Mouse (Mus musculus) embryonic facial prominence, embryonic 14.5 days (tissue): ENCODE measurements around the gene Aplp2. TPM values are rescaled to one million over a fixed set of nuclear protein-coding genes. Genes with fewer than 3 reads are reported as not detected.

Experiments used
- ATAC-seq: fragments of 200-750 bp; cut with Nextera tagmentation; 2 replicates; pipeline ENCODE4 v1.8.0; 2017; ENCODE audit warnings: low read depth, moderate number of reproducible peaks, moderate TSS enrichment
- DNase-seq: peaks from one replicate; pipeline ENCODE4 v3.0.0-alpha.2; 2015; ENCODE audit warnings: low spot score
- H3K27ac ChIP-seq: fragments of 300-500 bp; sonication (generic); replicated peaks from 2 replicates; pipeline ENCODE4 v1.5.1; 2014; ENCODE audit warnings: low read depth, mild to moderate bottlenecking, low read length, moderate library complexity
- H3K27me3 ChIP-seq: fragments of 300-500 bp; sonication (generic); replicated peaks from 2 replicates; pipeline ENCODE4 v1.6.1; 2014; ENCODE audit warnings: low read length; ENCODE audit not compliant: control insufficient read depth, insufficient read depth
- H3K36me3 ChIP-seq: fragments of 300-500 bp; sonication (generic); 2 replicates; pipeline ENCODE4 v1.6.1; 2014; ENCODE audit warnings: low read length, mixed read lengths; ENCODE audit not compliant: control insufficient read depth, insufficient read depth
- H3K4me1 ChIP-seq: fragments of 300-500 bp; sonication (generic); 2 replicates; pipeline ENCODE4 v1.6.1; 2014; ENCODE audit warnings: antibody characterized with exemption, low read length; ENCODE audit not compliant: control insufficient read depth, insufficient read depth
- H3K4me2 ChIP-seq: fragments of 300-500 bp; sonication (generic); 2 replicates; pipeline ENCODE4 v1.6.1; 2014; ENCODE audit warnings: low read depth, mild to moderate bottlenecking, low read length, moderate library complexity, mixed read lengths
- H3K4me3 ChIP-seq: fragments of 300-500 bp; sonication (generic); 2 replicates; pipeline ENCODE4 v1.5.1; 2014; ENCODE audit warnings: low read depth, mild to moderate bottlenecking, low read length
- H3K9ac ChIP-seq: fragments of 300-500 bp; sonication (generic); 2 replicates; pipeline ENCODE4 v1.6.1; 2014; ENCODE audit warnings: low read depth, mild to moderate bottlenecking, low read length, moderate library complexity, mixed read lengths
- H3K9me3 ChIP-seq: fragments of 300-500 bp; sonication (generic); 2 replicates; pipeline ENCODE4 v1.6.1; 2016; ENCODE audit warnings: low read length; ENCODE audit not compliant: control insufficient read depth
- WGBS: fragments of 180-500 bp; shearing (Covaris S2); extraction: QIAGEN DNeasy Blood & Tissue Kit; methylation state at CpG from one replicate; pipeline ENCODE4 v1.1.7; 2014; 5-methylcytosine and 5-hydroxymethylcytosine counted together
- polyA plus RNA-seq: library from polyadenylated mRNA; unstranded; fragments of >200 nt; fragmentation: Nextera tagmentation; extraction: Ambion mirVana; gene quantifications from 2 replicates; pipeline ENCODE4 v1.2.1, GENCODE M21; 2014

The Aplp2 gene
- polyA plus RNA-seq, 1 experiment from 2014 or later: 277 TPM

DNA sequence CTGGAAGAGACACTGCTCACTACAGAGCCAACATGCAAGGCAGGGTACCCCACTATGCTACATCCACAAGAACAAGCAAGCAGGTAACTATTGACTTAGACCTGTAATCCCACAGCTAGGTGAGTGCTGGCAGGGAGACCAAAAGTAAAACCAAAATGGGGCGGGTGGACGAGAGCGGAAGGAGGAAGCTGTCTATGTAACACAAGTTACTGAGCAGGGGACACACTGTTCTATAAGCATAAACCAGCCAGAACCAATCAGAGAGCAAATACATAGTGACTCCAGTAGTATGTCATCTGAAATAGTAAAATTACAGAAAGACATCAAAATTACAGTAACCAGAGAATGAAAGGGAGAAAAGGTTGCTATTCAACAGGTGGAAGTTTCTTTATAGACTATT is 13.0 kb downstream of the Aplp2 start:
- no peak for ATAC-seq
- 0 out of 2 replicates have a peak, but pooled peaks cover 4% of the 10 kb centered on the region for H3K9me3 ChIP-seq
- DNase-seq: no peak
- no peak overlapping the region for H3K9ac ChIP-seq
- no peaks in the 10 kb centered on the region for H3K4me1 ChIP-seq
- WGBS: 93% methylated on average over 3 of the region's 3 CpGs
- no peak overlapping the region for H3K4me3 ChIP-seq
- H3K36me3 ChIP-seq: no peaks in the 10 kb centered on the region
- H3K4me2 ChIP-seq: no peak overlapping the region
- H3K27ac ChIP-seq: no peak overlapping the region
- no peaks in the 10 kb centered on the region for H3K27me3 ChIP-seq

DNA sequence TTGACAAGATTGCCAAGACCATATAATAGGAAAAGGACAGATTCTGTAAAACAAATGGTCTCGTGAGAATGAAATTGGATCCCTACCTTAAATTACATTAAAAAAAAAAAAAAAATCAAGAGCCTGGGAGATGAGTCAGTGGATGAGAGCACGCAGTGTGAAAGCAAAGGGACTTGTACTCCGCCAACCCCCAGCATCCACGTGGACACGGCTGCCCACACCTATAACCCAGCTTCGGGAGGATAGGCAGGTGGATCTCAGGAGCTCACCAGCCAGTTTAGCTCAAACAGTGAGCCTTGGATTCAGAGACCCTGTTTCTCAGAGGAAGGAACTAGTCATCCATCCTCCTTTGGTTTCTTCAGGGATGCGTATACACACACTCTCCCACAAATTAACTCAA is 13.8 kb downstream of the Aplp2 start:
- H3K27ac ChIP-seq: no peak overlapping the region
- 0 out of 2 replicates have a peak, but pooled peaks cover 4% of the 10 kb centered on the region for H3K9me3 ChIP-seq
- H3K36me3 ChIP-seq: no peaks in the 10 kb centered on the region
- H3K27me3 ChIP-seq: no peaks in the 10 kb centered on the region
- no peak overlapping the region for H3K4me2 ChIP-seq
- no peaks in the 10 kb centered on the region for H3K4me1 ChIP-seq
- ATAC-seq: no peak
- no peak overlapping the region for H3K9ac ChIP-seq
- H3K4me3 ChIP-seq: no peak overlapping the region
- DNase-seq: no peak
- WGBS: 91% methylated on average over 7 of the region's 7 CpGs

DNA sequence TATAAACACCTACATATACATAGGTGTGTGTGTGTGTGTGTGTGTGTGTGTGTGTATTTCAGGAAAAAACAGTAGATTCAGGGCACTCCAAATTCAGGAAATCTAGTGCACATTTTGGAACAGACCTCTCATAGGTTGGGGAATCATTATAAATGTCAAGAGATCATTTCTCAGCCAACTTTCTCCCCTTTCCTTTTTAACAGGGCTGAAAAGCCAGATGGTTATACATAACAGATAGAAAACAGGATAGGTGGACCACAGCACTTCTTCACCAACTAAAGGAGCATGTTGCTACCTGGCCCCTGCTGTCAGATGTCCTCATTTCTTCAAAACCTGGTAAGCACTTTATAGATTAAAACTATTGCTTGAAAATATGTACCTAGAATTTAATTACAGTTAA is 14.9 kb downstream of the Aplp2 start:
- ATAC-seq: no peak
- no peak overlapping the region for H3K4me3 ChIP-seq
- H3K27ac ChIP-seq: no peak overlapping the region
- no peaks in the 10 kb centered on the region for H3K27me3 ChIP-seq
- no peak overlapping the region for H3K4me2 ChIP-seq
- DNase-seq: no peak
- H3K36me3 ChIP-seq: no peaks in the 10 kb centered on the region
- H3K9me3 ChIP-seq: 0 out of 2 replicates have a peak, but pooled peaks cover 4% of the 10 kb centered on the region
- no peaks in the 10 kb centered on the region for H3K4me1 ChIP-seq
- no peak overlapping the region for H3K9ac ChIP-seq

GRCm38 (mm10) chr9:31195573-31195972 is 16.0 kb downstream of the Aplp2 start:
- no peaks in the 10 kb centered on the region for H3K36me3 ChIP-seq
- no peak overlapping the region for H3K27ac ChIP-seq
- ATAC-seq: no peak
- no peaks in the 10 kb centered on the region for H3K4me1 ChIP-seq
- H3K4me3 ChIP-seq: no peak overlapping the region
- H3K9ac ChIP-seq: no peak overlapping the region
- no peak for DNase-seq
- no peak overlapping the region for H3K4me2 ChIP-seq
- 65% methylated on average over 1 of the region's 1 CpGs for WGBS
- H3K9me3 ChIP-seq: 0 out of 2 replicates have a peak, but pooled peaks cover 4% of the 10 kb centered on the region
- H3K27me3 ChIP-seq: no peaks in the 10 kb centered on the region

- no peaks in the 10 kb centered on the region for H3K36me3 ChIP-seq
- no peaks in the 10 kb centered on the region for H3K27me3 ChIP-seq
- DNase-seq (no peak), ATAC-seq (no peak)
- 0 out of 2 replicates have a peak, but pooled peaks cover 4% of the 10 kb centered on the region for H3K9me3 ChIP-seq
- H3K4me2 ChIP-seq: no peak overlapping the region
- no peak overlapping the region for H3K4me3 ChIP-seq
- H3K27ac ChIP-seq: no peak overlapping the region
- no peaks in the 10 kb centered on the region for H3K4me1 ChIP-seq
- WGBS: 92% methylated on average over 7 of the region's 7 CpGs
- H3K9ac ChIP-seq: no peak overlapping the region
Observed at GRCm38 (mm10) chr9:31192378-31192777, 19.2 kb downstream of the Aplp2 start.

DNA sequence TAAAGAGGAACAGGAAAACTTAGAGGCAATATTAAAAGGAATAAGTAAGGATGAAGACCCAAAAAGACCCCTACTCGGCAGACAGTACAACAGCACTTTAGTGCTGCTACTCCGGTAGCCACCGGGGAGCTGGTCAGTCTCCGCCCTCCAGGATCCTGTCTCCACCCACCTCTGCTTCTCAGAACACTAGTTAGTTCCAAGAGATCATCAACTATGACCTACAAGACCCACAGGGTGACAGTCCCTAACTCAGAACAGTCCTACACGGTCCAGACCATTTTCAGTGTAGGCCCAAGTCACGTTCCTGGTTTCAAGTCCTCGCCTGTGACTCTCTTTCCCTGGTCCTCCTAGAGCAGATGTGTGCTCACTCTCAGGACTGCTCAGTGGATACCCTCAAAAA is 20.1 kb downstream of the Aplp2 start:
- Histone ChIP-seq H3K27ac (no peak overlapping the region), H3K4me1 (no peaks in the 10 kb centered on the region), H3K9ac (no peak overlapping the region), H3K36me3 (no peaks in the 10 kb centered on the region), H3K9me3 (0 out of 2 replicates have a peak, but pooled peaks cover 4% of the 10 kb centered on the region), H3K4me3 (no peak overlapping the region), H3K27me3 (no peaks in the 10 kb centered on the region), H3K4me2 (no peak overlapping the region)
- ATAC-seq: no peak
- WGBS: 81% methylated on average over 7 of the region's 7 CpGs
- no peak for DNase-seq

DNA sequence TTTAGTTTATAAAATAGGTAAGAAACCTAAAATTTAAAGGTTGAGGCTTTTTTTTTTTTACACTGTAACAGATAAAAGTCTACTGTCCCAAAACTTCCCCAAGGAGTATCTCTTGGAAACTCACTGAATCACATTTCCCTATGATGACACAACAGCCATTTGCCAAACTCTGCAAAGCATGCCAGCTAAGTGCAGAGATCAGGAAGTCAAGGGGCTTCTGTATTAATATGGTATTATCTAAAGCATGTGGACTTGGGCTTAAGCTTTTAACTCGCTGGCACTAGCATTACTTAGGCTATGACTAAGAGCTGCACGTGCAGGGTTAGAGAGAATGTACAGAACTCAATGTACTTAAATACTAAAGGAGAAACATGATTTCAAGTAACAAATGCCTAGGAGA is 22.4 kb downstream of the Aplp2 start:
- Histone ChIP-seq H3K27ac (no peak overlapping the region), H3K9me3 (no peaks in the 10 kb centered on the region), H3K27me3 (no peaks in the 10 kb centered on the region), H3K4me2 (no peak overlapping the region), H3K4me3 (no peak overlapping the region), H3K36me3 (no peaks in the 10 kb centered on the region), H3K9ac (no peak overlapping the region), H3K4me1 (no peaks in the 10 kb centered on the region)
- WGBS: 66% methylated on average over 2 of the region's 2 CpGs
- DNase-seq (no peak), ATAC-seq (no peak)

DNA sequence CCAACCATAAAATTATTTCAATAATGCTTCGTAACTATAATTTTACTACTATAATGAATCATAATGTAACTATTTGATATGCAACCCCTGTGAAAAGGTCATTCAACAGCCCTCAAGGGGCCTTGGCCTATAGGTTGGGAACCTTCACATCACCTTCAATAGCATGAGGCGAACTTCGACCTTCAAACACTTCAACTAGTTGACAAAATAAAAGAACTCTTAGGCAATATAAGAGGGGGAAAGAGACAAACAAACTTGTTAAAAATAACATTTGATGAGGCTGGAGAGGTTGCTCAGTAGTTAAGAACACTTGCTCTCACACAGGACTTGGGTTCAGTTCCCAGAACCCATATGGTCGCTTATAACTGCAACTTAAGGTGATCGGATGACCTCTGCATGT is 27.2 kb downstream of the Aplp2 start:
- no peak overlapping the region for H3K4me2 ChIP-seq
- no peak overlapping the region for H3K27ac ChIP-seq
- H3K9me3 ChIP-seq: no peaks in the 10 kb centered on the region
- H3K9ac ChIP-seq: no peak overlapping the region
- H3K36me3 ChIP-seq: no peaks in the 10 kb centered on the region
- no peak for DNase-seq
- peaks cover 14% of the 10 kb centered on the region for H3K4me1 ChIP-seq
- H3K27me3 ChIP-seq: no peaks in the 10 kb centered on the region
- no peak for ATAC-seq
- WGBS: 95% methylated on average over 5 of the region's 5 CpGs
- H3K4me3 ChIP-seq: no peak overlapping the region

- DNase-seq: no peak
- H3K4me3 ChIP-seq: no peak overlapping the region
- H3K36me3 ChIP-seq: no peaks in the 10 kb centered on the region
- peaks cover 14% of the 10 kb centered on the region for H3K4me1 ChIP-seq
- H3K4me2 ChIP-seq: no peak overlapping the region
- 65% methylated on average over 4 of the region's 4 CpGs for WGBS
- no peaks in the 10 kb centered on the region for H3K27me3 ChIP-seq
- H3K27ac ChIP-seq: no peak overlapping the region
- no peaks in the 10 kb centered on the region for H3K9me3 ChIP-seq
- H3K9ac ChIP-seq: no peak overlapping the region
- ATAC-seq: no peak
Observed at GRCm38 (mm10) chr9:31183061-31183460, 28.6 kb downstream of the Aplp2 start.
